Mouse (Mus musculus) frontal cortex, postnatal 25 days (tissue): ENCODE results near the gene Ankrd28.

Source experiments
- DNase-seq, 2 experiments: peaks; one replicate each; pipeline ENCODE4 v3.0.0; 2022; ENCODE audit warnings: low spot score in 2 of 2

Gene Ankrd28

GRCm38 (mm10) chr14:31715669-31716068 lies 114.8 kb downstream of the Ankrd28 start:
- DNase-seq, result no peak

DNA sequence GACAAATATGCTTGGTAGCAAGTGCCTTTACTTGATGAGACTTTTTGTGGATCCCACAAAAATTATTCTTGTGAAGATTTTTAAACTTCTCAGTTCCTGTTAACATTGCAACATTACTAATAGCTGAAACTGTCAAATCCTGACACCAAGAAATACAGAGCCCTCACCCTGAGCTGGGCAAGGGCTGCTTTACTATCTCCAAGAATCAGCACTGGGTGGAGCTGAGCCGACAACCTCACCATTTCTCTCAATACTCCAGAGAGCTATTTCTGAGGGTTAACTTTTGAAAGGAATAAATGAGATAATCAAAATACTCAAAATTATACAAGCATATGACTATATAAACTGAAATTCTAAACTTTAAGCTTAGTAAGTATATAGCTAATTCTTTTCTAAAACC lies 121.1 kb downstream of the Ankrd28 start:
- DNase-seq, result no peak

GRCm38 (mm10) chr14:31700376-31700775 lies 130.1 kb downstream of the Ankrd28 start:
- DNase-seq, result no peak

GRCm38 (mm10) chr14:31697755-31698154 lies 132.7 kb downstream of the Ankrd28 start:
- no peak for DNase-seq

DNA sequence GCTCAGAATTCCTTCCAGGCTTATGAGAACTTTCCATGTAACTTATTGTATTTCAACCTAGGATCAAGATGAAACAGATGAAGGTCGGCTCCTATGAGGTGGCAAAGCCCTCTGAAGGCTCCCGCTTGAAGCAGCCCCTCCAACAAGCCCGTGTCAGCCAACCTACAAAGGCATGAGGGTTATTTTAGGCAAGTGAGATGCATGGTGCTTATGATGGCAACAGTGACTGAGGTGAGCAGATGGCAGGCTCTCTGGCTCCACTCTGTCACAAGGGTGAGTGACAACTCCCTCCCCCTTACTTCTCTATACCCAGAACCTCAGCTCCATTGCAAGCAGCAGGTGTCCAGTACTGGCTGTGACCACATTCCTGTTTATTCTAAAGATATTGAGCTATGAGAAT lies 133.1 kb downstream of the Ankrd28 start:
- no peak for DNase-seq

DNA sequence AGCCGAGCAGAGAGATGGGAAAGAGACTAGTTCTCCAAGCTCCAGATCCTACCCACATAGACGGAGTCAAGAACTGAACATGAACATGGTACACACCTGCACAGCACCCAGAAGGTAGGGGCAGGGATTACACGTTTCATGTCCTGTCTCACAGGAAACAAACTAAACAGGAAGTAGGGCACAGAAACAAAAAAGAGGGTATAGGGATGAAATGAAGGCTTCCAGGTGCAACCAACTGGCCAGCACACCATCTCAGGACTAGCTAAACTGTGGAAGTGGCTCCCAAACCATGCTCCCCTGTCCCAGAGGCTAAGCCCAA lies 133.5 kb downstream of the Ankrd28 start:
- no peak for DNase-seq

GRCm38 (mm10) chr14:31696206-31696984 lies 134.1 kb downstream of the Ankrd28 start:
- DNase-seq, result no peak

DNA sequence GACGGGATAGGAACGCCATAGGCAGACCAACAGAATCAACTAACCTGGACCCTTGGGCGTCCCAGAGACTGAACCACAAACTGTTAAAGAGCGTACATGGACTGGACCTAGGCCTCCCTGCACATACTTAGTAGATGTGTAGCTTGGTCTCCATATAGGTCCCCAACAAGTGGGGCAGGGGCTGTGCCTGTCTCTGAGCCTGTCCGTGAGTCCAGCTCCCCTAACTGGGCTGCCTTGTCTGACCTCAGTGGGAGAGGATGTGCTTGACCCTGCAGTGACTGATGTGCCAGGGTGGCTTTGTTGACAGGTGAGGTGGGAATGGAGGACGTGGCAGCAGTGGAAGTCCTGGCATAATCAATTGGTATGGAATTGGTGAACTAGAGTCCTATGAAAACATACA lies 137.9 kb downstream of the Ankrd28 start:
- DNase-seq, result no peak

DNA sequence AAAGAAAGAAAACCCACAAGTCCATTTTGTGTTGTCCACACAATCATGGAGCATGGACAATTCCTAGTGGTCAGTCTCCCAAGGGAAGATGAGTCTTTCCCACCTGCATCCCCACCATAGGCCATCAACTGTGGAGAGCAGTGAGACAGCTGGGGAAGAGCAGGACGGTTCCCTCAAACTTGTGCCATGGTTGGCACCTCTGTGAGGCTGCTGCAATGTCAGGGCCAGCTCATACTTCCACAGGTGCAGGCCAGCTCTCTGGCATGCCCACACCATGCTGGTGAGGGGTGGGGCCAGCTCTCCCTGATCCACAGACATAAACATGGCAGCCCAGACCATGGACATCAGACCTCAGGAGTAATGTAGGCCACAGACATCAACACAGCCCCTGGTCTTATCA lies 144.2 kb downstream of the Ankrd28 start:
- no peak for DNase-seq

DNA sequence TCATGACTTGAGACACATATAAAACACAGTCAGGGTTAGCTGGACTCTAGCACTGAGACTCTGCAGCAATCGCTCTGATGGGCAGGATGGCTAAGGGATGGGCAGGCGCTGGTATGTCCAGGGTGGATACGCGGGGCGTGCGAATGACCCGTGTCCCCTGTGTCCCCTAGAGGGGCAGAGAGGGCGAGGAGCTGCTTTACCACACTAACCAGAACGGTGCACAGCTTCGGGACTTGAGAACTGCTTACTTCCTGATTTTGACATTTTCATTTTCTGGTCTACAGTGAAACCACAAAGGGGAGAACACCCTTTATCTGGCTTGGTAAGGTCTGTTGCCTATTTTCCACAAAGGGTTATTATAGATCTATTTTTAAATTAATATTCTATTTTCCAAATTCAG lies 144.8 kb downstream of the Ankrd28 start:
- no peak for DNase-seq

GRCm38 (mm10) chr14:31684343-31685040 lies 146.0 kb downstream of the Ankrd28 start:
- no peak for DNase-seq

DNA sequence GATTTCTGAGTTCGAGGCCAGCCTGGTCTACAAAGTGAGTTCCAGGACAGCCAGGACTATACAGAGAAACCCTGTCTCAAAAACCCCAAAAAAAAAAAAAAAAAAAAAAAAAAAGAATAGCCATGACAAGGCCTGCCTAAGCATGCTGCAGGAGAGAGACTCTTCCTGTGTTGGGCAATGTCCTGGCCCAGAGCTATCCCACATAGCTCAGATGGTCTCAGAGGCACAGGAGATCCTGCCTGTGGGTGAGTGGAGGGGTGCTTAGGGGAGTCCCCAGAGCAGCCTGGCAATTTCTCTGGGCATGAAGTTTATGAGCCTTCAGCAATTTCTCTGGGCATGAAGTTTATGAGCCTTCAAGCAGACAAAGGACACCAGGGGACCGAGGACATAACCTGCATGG lies 146.8 kb downstream of the Ankrd28 start:
- DNase-seq, result no peak

- no peak for DNase-seq
Observed at GRCm38 (mm10) chr14:31681931-31682555, 148.4 kb downstream of the Ankrd28 start.

DNA sequence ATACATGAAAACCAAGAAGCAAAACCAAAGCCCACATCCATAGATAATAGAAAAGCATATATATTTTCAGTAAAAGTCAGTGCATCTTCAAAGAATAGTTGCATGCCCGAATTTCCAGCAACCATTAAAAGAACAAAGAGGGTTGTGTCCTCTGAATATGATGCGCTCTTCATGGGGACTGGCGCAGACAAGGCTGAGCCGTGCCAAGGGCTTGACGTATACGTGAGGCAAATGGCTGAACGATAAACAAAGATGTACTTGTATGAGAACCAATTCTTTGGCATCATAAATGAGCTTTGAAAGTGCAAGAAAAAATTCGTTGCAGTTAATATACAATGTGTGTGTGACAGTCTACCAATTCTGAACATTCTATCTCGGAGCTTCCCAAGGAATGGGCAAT lies 149.2 kb downstream of the Ankrd28 start:
- no peak for DNase-seq

DNA sequence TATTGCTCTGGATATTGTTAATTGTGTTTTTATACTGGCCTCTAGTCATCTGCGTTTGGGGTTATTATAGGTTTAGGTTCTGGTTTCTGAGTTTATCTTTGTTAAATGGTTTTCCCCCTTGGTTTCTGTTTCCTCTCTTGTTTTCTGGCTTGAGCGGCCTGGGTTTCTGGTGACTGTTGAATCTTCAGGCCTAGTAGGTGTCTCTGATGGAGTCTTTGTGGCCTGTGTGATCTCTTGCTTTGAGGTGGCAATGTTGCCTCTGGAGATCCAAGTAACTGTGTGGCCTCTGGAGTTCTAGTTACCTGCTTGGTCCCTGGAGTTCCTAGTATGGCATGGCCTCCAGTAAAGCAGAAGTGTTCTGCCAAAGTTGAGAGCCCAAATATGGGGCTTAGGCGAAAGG lies 149.8 kb downstream of the Ankrd28 start:
- DNase-seq, result no peak

DNA sequence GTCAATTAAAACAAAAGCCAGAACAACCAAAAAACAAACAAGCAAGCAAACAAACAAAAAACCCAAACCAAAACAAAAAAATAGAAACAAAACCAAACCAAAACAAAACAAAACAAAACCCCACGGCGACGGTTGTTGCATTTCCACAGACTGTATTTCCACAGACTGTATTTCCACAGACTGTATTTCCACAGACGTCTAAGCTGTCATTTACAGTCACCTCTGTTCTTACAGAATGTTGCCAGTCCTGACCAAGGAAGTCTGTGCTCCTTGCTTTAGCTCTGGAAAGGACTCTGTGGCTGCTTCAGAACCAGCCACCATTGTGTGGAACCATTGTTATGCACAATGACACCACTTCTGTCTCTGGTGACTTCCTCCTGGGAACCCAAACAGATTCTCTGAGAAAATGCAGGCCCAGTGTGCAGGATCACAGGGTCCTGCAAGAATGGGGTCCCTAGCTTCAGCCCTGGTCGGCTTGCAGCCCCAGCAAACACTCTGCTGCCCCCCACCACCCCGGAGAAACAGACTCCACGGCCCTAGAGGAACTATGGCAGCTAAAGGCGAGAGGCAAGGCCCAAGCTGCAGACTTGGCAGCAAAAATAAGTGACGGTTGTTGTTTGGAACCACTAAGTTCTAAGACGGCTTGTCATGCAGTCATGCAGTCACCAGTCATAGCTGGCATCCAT lies 158.7 kb downstream of the Ankrd28 start:
- no peak for DNase-seq

DNA sequence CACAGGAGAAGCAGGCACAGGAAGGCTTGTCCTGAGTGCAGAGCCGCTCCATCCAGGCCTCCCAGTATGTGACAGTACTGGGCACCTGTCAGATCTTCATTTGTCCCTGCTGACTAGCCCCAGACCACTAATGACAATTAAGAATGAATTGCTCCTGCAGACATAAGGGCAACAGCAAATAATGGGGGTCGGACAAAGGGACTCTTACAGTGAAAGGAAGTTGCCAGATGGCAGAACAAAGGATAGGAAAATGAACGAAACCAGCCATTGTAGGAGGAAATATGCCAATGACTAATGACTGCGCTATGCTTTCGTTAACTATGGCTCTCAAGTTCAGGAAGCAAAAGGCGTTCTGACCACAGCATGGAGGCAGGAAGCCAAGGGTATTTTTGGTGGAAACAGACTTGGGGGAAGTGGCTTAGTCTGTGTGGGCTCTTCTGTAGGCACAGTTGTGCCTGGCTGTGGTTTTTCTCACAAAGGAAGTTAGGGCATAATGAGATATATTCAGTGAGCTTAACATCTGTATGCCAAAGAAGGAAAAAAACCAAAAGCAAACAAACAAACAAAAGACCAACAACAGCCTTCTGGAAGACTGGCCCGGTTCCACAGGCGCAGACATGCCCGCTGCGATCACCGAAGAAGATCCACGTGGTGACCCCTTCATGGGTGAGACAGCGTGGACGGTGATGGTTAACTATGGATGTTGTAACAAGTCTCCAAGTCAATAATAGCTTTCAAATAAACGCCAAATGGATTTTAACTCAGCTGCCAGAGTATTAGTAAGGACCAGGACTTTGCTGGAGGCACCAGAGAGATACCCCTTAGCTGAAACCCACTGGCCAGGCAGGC lies 160.6 kb downstream of the Ankrd28 start:
- DNase-seq, result no peak

DNA sequence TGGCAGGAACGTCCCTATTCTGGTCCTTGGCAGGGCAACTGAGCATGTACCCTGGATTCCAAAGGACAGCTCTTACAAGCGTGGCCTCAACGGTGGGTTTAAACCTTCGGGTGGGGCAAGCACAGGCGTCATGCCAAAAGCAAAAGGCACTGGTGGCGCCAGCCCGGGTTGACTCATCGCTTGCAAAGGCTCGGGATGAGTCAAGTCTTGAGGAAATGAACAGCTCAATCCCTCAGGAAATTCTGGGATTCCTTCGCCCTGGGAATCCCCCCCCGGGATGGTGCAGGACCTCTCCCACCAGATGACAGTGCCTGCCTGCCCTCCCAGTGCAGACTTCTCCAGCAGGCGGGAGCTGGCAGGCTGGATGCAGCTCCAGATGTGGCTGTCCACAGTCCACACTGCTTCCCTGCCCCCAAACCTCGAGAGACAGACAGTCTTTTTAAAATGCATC lies 161.3 kb downstream of the Ankrd28 start:
- peak in 1 of 2 experiments; percentile 60 for DNase-seq

GRCm38 (mm10) chr14:31668326-31668725 lies 162.1 kb downstream of the Ankrd28 start:
- DNase-seq, result no peak

DNA sequence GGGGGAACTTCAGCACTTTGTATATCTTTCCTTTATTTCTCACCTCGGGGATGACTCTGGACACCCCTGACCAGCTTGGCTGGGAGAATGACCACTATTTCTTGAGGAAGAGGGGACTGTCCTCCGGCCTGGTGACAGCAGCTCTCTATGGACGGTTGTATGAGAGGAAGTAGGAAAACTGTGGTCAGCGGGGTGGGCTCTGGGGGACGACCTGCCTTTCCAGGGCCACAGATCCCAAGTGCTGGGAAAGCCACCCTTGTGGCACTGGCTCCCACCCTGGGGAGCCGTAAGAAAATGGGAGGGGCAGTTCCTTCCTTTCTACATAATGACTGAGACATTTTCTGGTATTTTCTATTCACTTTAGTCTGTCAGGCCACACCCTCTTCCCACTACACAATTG lies 162.7 kb downstream of the Ankrd28 start:
- no peak for DNase-seq

DNA sequence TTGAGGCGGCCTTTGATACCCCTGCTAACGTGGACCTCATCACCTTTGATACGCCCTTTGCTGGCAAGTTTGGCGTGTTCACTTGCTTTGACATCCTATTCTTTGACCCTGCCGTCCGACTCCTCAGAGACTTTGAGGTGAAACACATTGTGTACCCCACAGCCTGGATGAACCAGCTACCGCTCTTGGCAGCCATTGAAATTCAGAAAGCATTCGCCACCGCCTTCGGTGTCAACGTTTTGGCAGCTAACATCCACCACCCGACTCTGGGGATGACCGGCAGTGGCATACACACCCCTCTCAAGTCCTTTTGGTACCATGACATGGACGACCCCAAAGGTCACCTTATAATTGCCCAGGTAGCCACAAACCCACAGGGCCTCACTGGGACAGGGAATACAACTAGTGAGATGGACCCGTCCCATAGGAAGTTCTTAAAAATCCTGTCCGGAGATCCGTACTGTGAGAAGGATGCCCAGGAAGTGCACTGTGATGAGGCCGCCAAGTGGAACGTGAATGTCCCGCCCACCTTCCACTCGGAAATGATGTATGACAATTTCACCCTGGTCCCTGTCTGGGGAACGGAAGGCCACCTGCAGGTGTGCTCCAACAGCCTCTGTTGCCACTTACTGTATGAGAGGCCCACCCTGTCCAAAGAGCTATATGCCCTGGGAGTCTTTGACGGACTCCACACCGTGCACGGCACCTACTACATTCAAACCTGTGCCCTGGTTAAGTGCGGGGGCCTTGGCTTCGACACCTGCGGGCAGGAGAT lies 163.3 kb downstream of the Ankrd28 start:
- DNase-seq, result no peak
